Mouse (Mus musculus) gastrocnemius, adult 18-20 months (tissue): Measurements from ENCODE around the gene Cdc14a. TPM values are rescaled to one million over a fixed set of nuclear protein-coding genes. Genes with fewer than 3 reads are reported as not detected.

ENCODE experiments used
- DNase-seq: peaks from one replicate; pipeline ENCODE4 v3.0.0; 2021; ENCODE audit warnings: low spot score
- total RNA-seq, 2 experiments: library from RNA; stranded (reverse); gene quantifications; 2 replicates each; pipeline ENCODE4 v1.2.3; 2021

Gene Cdc14a
- total RNA-seq, 2 experiments from 2014 or later, result 9.4 to 16.7 TPM

- DNase-seq, result no peak
Measured at GRCm38 (mm10) chr3:116267036-116267654, 156.7 kb downstream of the Cdc14a start.

GRCm38 (mm10) chr3:116266360-116266759, 157.5 kb downstream of the Cdc14a start:
- no peak for DNase-seq

- no peak for DNase-seq
Measured at GRCm38 (mm10) chr3:116263977-116264376, 159.9 kb downstream of the Cdc14a start.

GRCm38 (mm10) chr3:116263061-116263460, 160.8 kb downstream of the Cdc14a start:
- peak; percentile 32 for DNase-seq

GRCm38 (mm10) chr3:116256104-116256503, 167.7 kb downstream of the Cdc14a start:
- no peak for DNase-seq

- DNase-seq, result peak; percentile 30
Measured at GRCm38 (mm10) chr3:116253077-116253531, 170.7 kb downstream of the Cdc14a start, which contains the start of gene Gpr88. Gene Gpr88, minus strand, starts transcription at chr3:116253503.

- DNase-seq, result peak; percentile 3
Measured at GRCm38 (mm10) chr3:116252255-116253040, 171.4 kb downstream of the Cdc14a start.

- DNase-seq, result peak; percentile 4
Measured at GRCm38 (mm10) chr3:116251481-116252254, 172.2 kb downstream of the Cdc14a start.

- DNase-seq, result no peak
Measured at GRCm38 (mm10) chr3:116249026-116249425, 174.8 kb downstream of the Cdc14a start.

- no peak for DNase-seq
Measured at GRCm38 (mm10) chr3:116244476-116244875, 179.4 kb downstream of the Cdc14a start.

- DNase-seq, result no peak
Measured at GRCm38 (mm10) chr3:116242685-116243084, 181.1 kb downstream of the Cdc14a start.

- DNase-seq, result no peak
Measured at GRCm38 (mm10) chr3:116237527-116237926, 186.3 kb downstream of the Cdc14a start.

- no peak for DNase-seq
Measured at GRCm38 (mm10) chr3:116236856-116237255, 187.0 kb downstream of the Cdc14a start.

GRCm38 (mm10) chr3:116233515-116233914, 190.3 kb downstream of the Cdc14a start:
- DNase-seq, result no peak

GRCm38 (mm10) chr3:116232763-116233162, 191.1 kb downstream of the Cdc14a start:
- no peak for DNase-seq

- no peak for DNase-seq
Measured at GRCm38 (mm10) chr3:116229336-116229735, 194.5 kb downstream of the Cdc14a start.

GRCm38 (mm10) chr3:116228360-116229245, 195.2 kb downstream of the Cdc14a start:
- DNase-seq, result no peak

- DNase-seq, result no peak
Measured at GRCm38 (mm10) chr3:116227383-116227782, 196.4 kb downstream of the Cdc14a start.

GRCm38 (mm10) chr3:116226915-116227314, 196.9 kb downstream of the Cdc14a start:
- DNase-seq, result no peak
